Mouse (Mus musculus): ENCODE data around the gene Trp53. TPM values are rescaled to one million over a fixed set of nuclear protein-coding genes. Genes with fewer than 3 reads are reported as not detected.
A peak's percentile ranks its signal among the peaks of the same experiment; 100 is the strongest.

Trp53 gene
- polyA plus RNA-seq, 1 experiment from 2014 or later = 219 TPM

- H3K27ac ChIP-seq (replicated peaks) = no peak overlapping the region
- H3K4me1 ChIP-seq = peaks cover 35% of the 10 kb centered on the region
- no peak overlapping the region; the same call in 1 of the 2 replicates for H3K4me3 ChIP-seq
- H3K36me3 ChIP-seq (replicated peaks) = peaks cover 73% of the 10 kb centered on the region
- no peaks in the 10 kb centered on the region for H3K9me3 ChIP-seq
- DNase-seq (ENCODE audit: low spot score) = no peak
- 69% methylated on average over 3 of the region's 3 CpGs for WGBS
- H3K27me3 ChIP-seq (replicated peaks; ENCODE audit: low read depth, poor library complexity, severe bottlenecking) = no peaks in the 10 kb centered on the region
Measured at GRCm38 (mm10) chr11:69575220-69575619, 4.9 kb upstream of the Trp53 start.

GRCm38 (mm10) chr11:69576307-69576706, 3.9 kb upstream of the Trp53 start:
- no peak overlapping the region for H3K4me3 ChIP-seq
- H3K9me3 ChIP-seq = no peaks in the 10 kb centered on the region
- no peak for DNase-seq (ENCODE audit: low spot score)
- no peak overlapping the region for H3K27ac ChIP-seq (replicated peaks)
- H3K4me1 ChIP-seq = peaks cover 35% of the 10 kb centered on the region
- WGBS = 75% methylated on average over 5 of the region's 5 CpGs
- no peaks in the 10 kb centered on the region for H3K27me3 ChIP-seq (replicated peaks; ENCODE audit: low read depth, poor library complexity, severe bottlenecking)
- H3K36me3 ChIP-seq (replicated peaks) = peaks cover 62% of the 10 kb centered on the region

GRCm38 (mm10) chr11:69578301-69578700, 1.9 kb upstream of the Trp53 start:
- Histone ChIP-seq H3K4me3 (peak overlapping the region; percentile 91), H3K27ac (replicated peaks) (peak overlapping the region; percentile 93), H3K9me3 (no peaks in the 10 kb centered on the region), H3K27me3 (replicated peaks; ENCODE audit: low read depth, poor library complexity, severe bottlenecking) (no peaks in the 10 kb centered on the region), H3K36me3 (replicated peaks) (peaks cover 51% of the 10 kb centered on the region), H3K4me1 (peaks cover 46% of the 10 kb centered on the region)
- DNase-seq (ENCODE audit: low spot score) = no peak
- 15% methylated on average over 15 of the region's 15 CpGs for WGBS

- peaks cover 51% of the 10 kb centered on the region for H3K36me3 ChIP-seq (replicated peaks)
- WGBS = 3% methylated on average over 39 of the region's 39 CpGs
- no peaks in the 10 kb centered on the region for H3K27me3 ChIP-seq (replicated peaks; ENCODE audit: low read depth, poor library complexity, severe bottlenecking)
- peaks cover 46% of the 10 kb centered on the region for H3K4me1 ChIP-seq
- H3K4me3 ChIP-seq = peak overlapping the region; percentile 91
- no peaks in the 10 kb centered on the region for H3K9me3 ChIP-seq
- H3K27ac ChIP-seq (replicated peaks) = peak overlapping the region; percentile 93
- DNase-seq (ENCODE audit: low spot score) = peak; percentile 98
Measured at GRCm38 (mm10) chr11:69579128-69580017, 786 bp upstream of the Trp53 start.

GRCm38 (mm10) chr11:69580572-69581146, 500 bp downstream of the Trp53 start:
- WGBS = under 1% methylated on average over 25 of the region's 25 CpGs
- H3K4me1 ChIP-seq = peaks cover 40% of the 10 kb centered on the region
- peak overlapping the region; percentile 93 for H3K27ac ChIP-seq (replicated peaks)
- H3K36me3 ChIP-seq (replicated peaks) = peaks cover 46% of the 10 kb centered on the region
- H3K27me3 ChIP-seq (replicated peaks; ENCODE audit: low read depth, poor library complexity, severe bottlenecking) = no peaks in the 10 kb centered on the region
- no peaks in the 10 kb centered on the region for H3K9me3 ChIP-seq
- peak overlapping the region; percentile 91 for H3K4me3 ChIP-seq
- DNase-seq (ENCODE audit: low spot score) = no peak

- H3K4me3 ChIP-seq = peak overlapping the region; percentile 91
- peaks cover 46% of the 10 kb centered on the region for H3K4me1 ChIP-seq
- H3K27me3 ChIP-seq (replicated peaks; ENCODE audit: low read depth, poor library complexity, severe bottlenecking) = no peaks in the 10 kb centered on the region
- peak overlapping the region; percentile 93 for H3K27ac ChIP-seq (replicated peaks)
- DNase-seq (ENCODE audit: low spot score) = peak; percentile 96
- under 1% methylated on average over 36 of the region's 36 CpGs for WGBS
- no peaks in the 10 kb centered on the region for H3K9me3 ChIP-seq
- H3K36me3 ChIP-seq (replicated peaks) = peaks cover 45% of the 10 kb centered on the region
Measured at GRCm38 (mm10) chr11:69581147-69581688, 1.1 kb downstream of the Trp53 start.

GRCm38 (mm10) chr11:69581814-69582213, 1.7 kb downstream of the Trp53 start:
- Histone ChIP-seq H3K9me3 (no peaks in the 10 kb centered on the region), H3K27me3 (replicated peaks; ENCODE audit: low read depth, poor library complexity, severe bottlenecking) (no peaks in the 10 kb centered on the region), H3K36me3 (replicated peaks) (peaks cover 46% of the 10 kb centered on the region), H3K4me1 (peaks cover 42% of the 10 kb centered on the region), H3K4me3 (peak overlapping the region; percentile 91), H3K27ac (replicated peaks) (peak overlapping the region; percentile 93)
- DNase-seq (ENCODE audit: low spot score) = no peak
- WGBS = 2% methylated on average over 8 of the region's 8 CpGs

GRCm38 (mm10) chr11:69582230-69582805, 2.2 kb downstream of the Trp53 start:
- WGBS = 66% methylated on average over 9 of the region's 9 CpGs
- Histone ChIP-seq H3K9me3 (no peaks in the 10 kb centered on the region), H3K27me3 (replicated peaks; ENCODE audit: low read depth, poor library complexity, severe bottlenecking) (no peaks in the 10 kb centered on the region), H3K27ac (replicated peaks) (peak overlapping the region; percentile 93), H3K4me1 (peaks cover 37% of the 10 kb centered on the region), H3K4me3 (peak overlapping the region; percentile 91), H3K36me3 (replicated peaks) (peaks cover 46% of the 10 kb centered on the region)
- no peak for DNase-seq (ENCODE audit: low spot score)

GRCm38 (mm10) chr11:69584008-69584407, 3.8 kb downstream of the Trp53 start:
- DNase-seq (ENCODE audit: low spot score) = no peak
- H3K27me3 ChIP-seq (replicated peaks; ENCODE audit: low read depth, poor library complexity, severe bottlenecking) = no peaks in the 10 kb centered on the region
- WGBS = 92% methylated on average over 7 of the region's 7 CpGs
- H3K9me3 ChIP-seq = no peaks in the 10 kb centered on the region
- 0 out of 2 replicates have a peak overlapping the region, but pooled peaks have one; percentile 19 for H3K4me3 ChIP-seq
- peaks cover 25% of the 10 kb centered on the region for H3K4me1 ChIP-seq
- peaks cover 60% of the 10 kb centered on the region for H3K36me3 ChIP-seq (replicated peaks)
- no peak overlapping the region for H3K27ac ChIP-seq (replicated peaks)

- Histone ChIP-seq H3K36me3 (replicated peaks) (peaks cover 69% of the 10 kb centered on the region), H3K9me3 (no peaks in the 10 kb centered on the region), H3K27ac (replicated peaks) (no peak overlapping the region), H3K27me3 (replicated peaks; ENCODE audit: low read depth, poor library complexity, severe bottlenecking) (no peaks in the 10 kb centered on the region), H3K4me3 (no peak overlapping the region), H3K4me1 (peaks cover 19% of the 10 kb centered on the region)
- DNase-seq (ENCODE audit: low spot score) = no peak
- WGBS = 95% methylated on average over 13 of the region's 13 CpGs
Measured at GRCm38 (mm10) chr11:69584937-69585336, 4.8 kb downstream of the Trp53 start.

- H3K36me3 ChIP-seq (replicated peaks) = peaks cover 78% of the 10 kb centered on the region
- H3K9me3 ChIP-seq = no peaks in the 10 kb centered on the region
- peaks cover 18% of the 10 kb centered on the region for H3K4me1 ChIP-seq
- no peak overlapping the region for H3K27ac ChIP-seq (replicated peaks)
- DNase-seq (ENCODE audit: low spot score) = no peak
- 86% methylated on average over 7 of the region's 7 CpGs for WGBS
- no peaks in the 10 kb centered on the region for H3K27me3 ChIP-seq (replicated peaks; ENCODE audit: low read depth, poor library complexity, severe bottlenecking)
- no peak overlapping the region for H3K4me3 ChIP-seq
Measured at GRCm38 (mm10) chr11:69585718-69586325, 5.7 kb downstream of the Trp53 start.

- no peak for DNase-seq (ENCODE audit: low spot score)
- no peak overlapping the region for H3K27ac ChIP-seq (replicated peaks)
- no peak overlapping the region for H3K4me3 ChIP-seq
- H3K9me3 ChIP-seq = no peaks in the 10 kb centered on the region
- peaks cover 91% of the 10 kb centered on the region for H3K36me3 ChIP-seq (replicated peaks)
- no peaks in the 10 kb centered on the region for H3K27me3 ChIP-seq (replicated peaks; ENCODE audit: low read depth, poor library complexity, severe bottlenecking)
- H3K4me1 ChIP-seq = 0 out of 2 replicates have a peak, but pooled peaks cover 7% of the 10 kb centered on the region
- 91% methylated on average over 22 of the region's 22 CpGs for WGBS
Measured at GRCm38 (mm10) chr11:69589207-69589834, 9.2 kb downstream of the Trp53 start.
